Mouse (Mus musculus) forebrain, embryonic 11.5 days (tissue): ENCODE data around the gene Gm20388. TPM values are rescaled to one million over a fixed set of nuclear protein-coding genes. Genes with fewer than 3 reads are reported as not detected.

Experiments
- ATAC-seq: fragments of 200-750 bp; cut with Nextera tagmentation; replicated peaks from 2 replicates; pipeline ENCODE4 v1.8.0; 2017; ENCODE audit warnings: moderate TSS enrichment; ENCODE audit not compliant: low FRiP score
- DNase-seq: peaks from one replicate; pipeline ENCODE4 v3.0.0-alpha.2; 2017; ENCODE audit warnings: low spot score
- H3K27ac ChIP-seq: fragments of 300-500 bp; sonication (generic); 2 replicates; pipeline ENCODE4 v1.5.1; 2014; ENCODE audit warnings: low read depth, low read length
- H3K27me3 ChIP-seq: fragments of 300-500 bp; sonication (generic); 2 replicates; pipeline ENCODE4 v1.6.1; 2014; ENCODE audit warnings: mild to moderate bottlenecking, low read length, mixed read lengths; ENCODE audit not compliant: control insufficient read depth, insufficient read depth
- H3K36me3 ChIP-seq: fragments of 300-500 bp; sonication (generic); 2 replicates; pipeline ENCODE4 v1.6.1; 2014; ENCODE audit warnings: mild to moderate bottlenecking, low read length, moderate library complexity, mixed read lengths; ENCODE audit not compliant: control insufficient read depth, insufficient read depth
- H3K4me1 ChIP-seq: fragments of 300-500 bp; sonication (generic); replicated peaks from 2 replicates; pipeline ENCODE4 v1.6.1; 2014; ENCODE audit warnings: low read length, mixed read lengths; ENCODE audit not compliant: control insufficient read depth, insufficient read depth
- H3K4me2 ChIP-seq: fragments of 300-500 bp; sonication (generic); 2 replicates; pipeline ENCODE4 v1.6.1; 2014; ENCODE audit warnings: low read depth, mild to moderate bottlenecking, low read length, moderate library complexity, mixed read lengths; ENCODE audit not compliant: severe bottlenecking
- H3K4me3 ChIP-seq: fragments of 300-500 bp; sonication (generic); 2 replicates; pipeline ENCODE4 v1.5.1; 2014; ENCODE audit warnings: low read depth, low read length
- H3K9ac ChIP-seq: fragments of 300-500 bp; sonication (generic); 2 replicates; pipeline ENCODE4 v1.6.1; 2014; ENCODE audit warnings: low read length
- H3K9me3 ChIP-seq: fragments of 300-500 bp; sonication (generic); 2 replicates; pipeline ENCODE4 v1.6.1; 2016; ENCODE audit warnings: low read length, mixed read lengths; ENCODE audit not compliant: control insufficient read depth
- WGBS: fragments of 180-500 bp; shearing (Covaris S2); extraction: QIAGEN DNeasy Blood & Tissue Kit; methylation state at CpG from one replicate; pipeline ENCODE4 v1.1.7; 2014; 5-methylcytosine and 5-hydroxymethylcytosine counted together
- polyA plus RNA-seq: library from polyadenylated mRNA; unstranded; fragments of >200 nt; fragmentation: Nextera tagmentation; extraction: Ambion mirVana; gene quantifications from 2 replicates; pipeline ENCODE4 v1.2.1, GENCODE M21; 2014

The Gm20388 gene
- polyA plus RNA-seq, 1 experiment from 2014 or later = not detected

DNA sequence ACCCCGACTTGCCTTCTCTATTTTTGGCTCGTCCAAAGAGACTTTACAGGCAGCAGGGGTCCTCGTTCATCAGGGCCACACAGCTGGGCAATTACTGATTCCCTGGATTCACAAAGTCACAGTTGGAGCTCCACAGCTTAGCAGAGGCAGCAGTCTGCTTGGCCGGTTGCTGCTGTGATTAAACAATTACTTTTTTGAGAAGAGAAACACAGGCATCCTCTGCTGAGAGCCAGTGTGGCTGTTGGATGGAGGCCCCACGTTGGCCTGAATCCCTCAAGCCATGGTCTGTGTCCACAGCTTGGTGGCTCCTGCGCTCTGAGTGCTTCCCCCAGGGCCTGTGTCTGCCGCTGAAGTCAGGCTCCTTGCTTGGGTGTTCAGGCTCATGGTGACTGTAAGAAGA, 2904.0 kb downstream of the Gm20388 start:
- peaks cover 11% of the 10 kb centered on the region; the same call in 1 of the 2 replicates for H3K4me1 ChIP-seq
- no peaks in the 10 kb centered on the region for H3K36me3 ChIP-seq
- no peak overlapping the region for H3K4me2 ChIP-seq
- ATAC-seq (no peak), DNase-seq (no peak)
- H3K9me3 ChIP-seq = no peaks in the 10 kb centered on the region
- WGBS = 8% methylated on average over 7 of the region's 7 CpGs
- H3K9ac ChIP-seq = no peak overlapping the region
- peaks cover 2% of the 10 kb centered on the region for H3K27me3 ChIP-seq
- peak overlapping the region; percentile 25; the same call in 1 of the 2 replicates for H3K27ac ChIP-seq
- H3K4me3 ChIP-seq = no peak overlapping the region

DNA sequence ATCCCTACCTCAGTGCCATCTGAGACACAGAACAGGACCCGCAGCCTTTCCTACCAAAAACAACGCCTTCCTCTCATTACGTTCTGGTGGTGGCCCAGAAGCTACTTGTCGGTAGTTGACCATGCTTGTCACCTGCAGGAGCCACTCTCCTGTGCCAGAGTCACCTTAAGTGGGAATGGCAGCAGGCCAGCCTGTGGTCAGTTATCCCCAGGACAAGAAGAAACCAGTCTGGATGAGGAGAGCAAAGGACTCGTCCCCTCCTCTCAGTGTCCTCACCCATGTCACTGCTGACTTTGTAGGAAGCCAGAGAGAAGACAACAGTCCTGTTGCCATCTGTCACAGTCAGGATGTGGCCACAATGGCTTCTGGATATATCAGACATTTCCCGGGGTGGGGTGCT, 2906.3 kb downstream of the Gm20388 start:
- Histone ChIP-seq H3K9ac (no peak overlapping the region), H3K36me3 (no peaks in the 10 kb centered on the region), H3K9me3 (no peaks in the 10 kb centered on the region), H3K27me3 (no peaks in the 10 kb centered on the region; the same call in 1 of the 2 replicates), H3K4me3 (no peak overlapping the region), H3K27ac (no peak overlapping the region), H3K4me1 (peaks cover 11% of the 10 kb centered on the region; the same call in 1 of the 2 replicates), H3K4me2 (no peak overlapping the region)
- DNase-seq (no peak), ATAC-seq (no peak)
- WGBS = 88% methylated on average over 6 of the region's 6 CpGs

DNA sequence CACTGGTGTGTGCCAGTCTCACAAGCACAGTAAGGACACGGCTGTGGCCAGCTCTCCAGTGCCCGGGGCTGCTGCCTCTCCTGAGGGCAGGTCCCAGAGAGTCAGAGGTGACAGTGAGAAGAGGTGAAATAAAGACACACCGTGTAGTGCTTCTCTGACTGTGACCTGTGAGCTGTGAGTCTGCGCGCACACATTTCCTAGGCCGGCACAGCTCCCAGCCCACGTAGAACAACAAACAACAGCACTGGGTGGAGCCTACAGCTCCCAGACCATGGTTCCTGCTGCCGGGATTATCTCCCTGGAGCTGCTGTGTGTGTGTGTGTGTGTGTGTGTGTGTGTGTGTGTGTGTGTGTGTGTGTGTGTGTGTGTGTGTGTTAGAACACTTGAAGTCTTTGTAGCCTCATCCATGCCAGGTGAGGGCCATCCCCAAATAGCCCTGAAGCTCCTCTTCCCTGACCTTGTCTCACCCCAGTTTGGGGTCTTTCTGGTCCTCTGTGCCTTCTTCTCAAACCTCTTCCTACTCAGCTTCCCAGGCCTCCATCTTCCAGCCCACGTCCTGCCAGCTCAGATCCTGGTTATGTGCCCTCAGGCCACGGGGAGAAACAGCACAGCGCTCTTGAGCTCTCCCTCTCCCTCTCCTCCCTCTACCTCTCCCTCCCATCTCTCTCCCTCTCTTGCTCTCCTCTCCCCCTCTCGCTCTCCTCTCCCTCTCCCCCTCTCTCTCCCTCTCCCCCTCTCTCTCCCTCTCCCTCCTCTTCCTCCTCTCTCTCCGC, 2907.3 kb downstream of the Gm20388 start:
- H3K27ac ChIP-seq = no peak overlapping the region
- DNase-seq = no peak
- 39% methylated on average over 13 of the region's 13 CpGs for WGBS
- no peak overlapping the region for H3K4me2 ChIP-seq
- H3K4me1 ChIP-seq = peaks cover 11% of the 10 kb centered on the region; the same call in 1 of the 2 replicates
- H3K4me3 ChIP-seq = no peak overlapping the region
- no peaks in the 10 kb centered on the region for H3K9me3 ChIP-seq
- no peak overlapping the region for H3K9ac ChIP-seq
- H3K36me3 ChIP-seq = no peaks in the 10 kb centered on the region
- no peak for ATAC-seq
- no peaks in the 10 kb centered on the region; the same call in 1 of the 2 replicates for H3K27me3 ChIP-seq

DNA sequence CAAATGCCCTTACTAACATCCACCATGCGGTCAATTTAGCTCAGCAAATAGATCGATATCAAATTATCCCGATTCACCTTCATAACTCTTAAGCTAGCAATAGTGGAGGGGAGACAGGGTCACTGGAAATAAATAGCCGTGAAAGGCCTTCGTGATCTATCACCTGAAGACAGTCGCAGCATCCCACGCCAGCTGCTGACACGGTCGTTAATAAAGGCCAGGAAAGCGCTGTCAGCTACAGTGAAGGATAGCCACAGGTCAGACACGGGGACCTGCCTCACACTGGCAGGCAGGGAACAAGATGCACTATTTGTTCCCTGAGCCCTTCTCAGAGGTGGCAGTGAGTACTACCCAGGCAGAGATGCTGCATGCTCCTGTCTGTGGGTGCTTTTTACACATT, 2909.1 kb downstream of the Gm20388 start:
- no peak overlapping the region for H3K27ac ChIP-seq

DNA sequence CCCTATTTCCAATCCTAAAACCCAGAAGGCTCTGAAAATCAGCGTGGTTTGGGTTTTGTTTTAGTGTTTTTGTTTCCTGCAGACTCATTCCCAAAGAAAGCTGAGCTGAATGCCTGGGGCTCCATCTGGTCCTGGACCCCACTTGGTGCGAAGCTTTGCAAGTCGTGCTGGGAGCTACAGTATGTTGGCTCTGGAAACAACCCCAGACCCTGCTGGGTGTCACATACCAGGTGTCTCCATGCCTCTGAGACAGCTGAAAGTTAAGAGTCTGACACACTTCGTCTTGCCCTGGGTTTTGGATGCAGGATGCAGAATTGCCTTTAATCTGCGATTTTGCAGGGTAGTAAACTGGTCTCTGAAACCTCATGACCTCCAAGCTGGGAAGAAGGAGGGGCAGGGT, 2913.9 kb downstream of the Gm20388 start:
- ATAC-seq (no peak), DNase-seq (no peak)
- no peaks in the 10 kb centered on the region for H3K27me3 ChIP-seq
- H3K9me3 ChIP-seq = no peaks in the 10 kb centered on the region
- H3K4me1 ChIP-seq = no peaks in the 10 kb centered on the region; the same call in 1 of the 2 replicates
- no peaks in the 10 kb centered on the region for H3K36me3 ChIP-seq
- no peak overlapping the region for H3K4me2 ChIP-seq
- no peak overlapping the region for H3K27ac ChIP-seq
- WGBS = 43% methylated on average over 5 of the region's 5 CpGs
- H3K4me3 ChIP-seq = no peak overlapping the region
- H3K9ac ChIP-seq = no peak overlapping the region

More for the DNA sequence above, 2909.1 kb downstream of the Gm20388 start:
- 93% methylated on average over 11 of the region's 11 CpGs for WGBS
- H3K4me2 ChIP-seq = no peak overlapping the region
- H3K27me3 ChIP-seq = no peaks in the 10 kb centered on the region; the same call in 1 of the 2 replicates
- H3K9ac ChIP-seq = no peak overlapping the region
- H3K4me3 ChIP-seq = no peak overlapping the region
- H3K4me1 ChIP-seq = peaks cover 8% of the 10 kb centered on the region; the same call in 1 of the 2 replicates
- H3K9me3 ChIP-seq = no peaks in the 10 kb centered on the region
- no peak for DNase-seq
- ATAC-seq = no peak
- no peaks in the 10 kb centered on the region for H3K36me3 ChIP-seq

DNA sequence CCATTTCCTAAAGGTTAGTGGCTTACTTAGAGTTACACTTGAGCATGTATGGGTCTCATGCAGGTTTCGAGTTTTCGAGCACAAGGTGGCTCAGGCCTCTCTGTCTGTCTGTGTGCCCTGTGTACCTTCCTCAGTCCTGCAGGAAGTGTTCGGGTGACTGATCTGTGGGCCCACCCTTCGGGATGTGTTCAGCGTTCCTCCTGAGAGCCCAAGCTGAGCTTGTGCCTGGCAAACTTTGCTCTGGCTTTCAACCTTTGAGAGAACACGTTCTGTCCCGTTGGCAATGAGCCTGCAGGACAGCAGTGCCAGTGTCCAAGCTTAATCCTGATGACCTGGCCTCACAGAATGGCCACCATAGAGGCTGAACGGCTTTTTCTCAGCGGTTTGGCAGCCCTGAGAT, 2914.3 kb downstream of the Gm20388 start:
- no peak for DNase-seq
- WGBS = 78% methylated on average over 9 of the region's 9 CpGs
- Histone ChIP-seq H3K27ac (no peak overlapping the region), H3K4me3 (no peak overlapping the region), H3K4me2 (no peak overlapping the region), H3K36me3 (no peaks in the 10 kb centered on the region), H3K9ac (no peak overlapping the region), H3K4me1 (no peaks in the 10 kb centered on the region; the same call in 1 of the 2 replicates), H3K9me3 (no peaks in the 10 kb centered on the region), H3K27me3 (no peaks in the 10 kb centered on the region)
- no peak for ATAC-seq

DNA sequence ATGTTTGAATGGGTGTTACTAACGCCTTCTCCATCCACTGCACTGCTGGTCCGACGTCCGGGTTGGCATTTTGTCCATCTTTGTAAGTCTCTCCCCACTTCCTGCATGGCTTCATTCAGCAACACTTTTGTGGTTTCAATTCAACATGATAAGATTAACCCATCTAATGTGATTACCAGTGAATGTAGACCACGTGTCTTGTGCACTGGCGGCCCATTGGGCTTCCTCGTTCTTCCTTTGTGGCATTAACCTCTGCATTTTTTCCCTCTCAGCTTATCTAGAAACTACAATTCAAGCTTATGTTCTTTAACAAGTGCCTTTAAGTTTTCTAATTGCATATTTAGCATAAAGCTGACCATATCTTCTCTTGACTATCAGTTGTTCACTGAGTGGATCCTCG, 2914.8 kb downstream of the Gm20388 start:
- Histone ChIP-seq H3K27me3 (no peaks in the 10 kb centered on the region), H3K4me2 (no peak overlapping the region), H3K36me3 (no peaks in the 10 kb centered on the region), H3K9ac (no peak overlapping the region), H3K27ac (no peak overlapping the region), H3K4me1 (no peaks in the 10 kb centered on the region; the same call in 1 of the 2 replicates), H3K9me3 (no peaks in the 10 kb centered on the region), H3K4me3 (no peak overlapping the region)
- ATAC-seq (no peak), DNase-seq (no peak)
- WGBS = 79% methylated on average over 8 of the region's 8 CpGs

DNA sequence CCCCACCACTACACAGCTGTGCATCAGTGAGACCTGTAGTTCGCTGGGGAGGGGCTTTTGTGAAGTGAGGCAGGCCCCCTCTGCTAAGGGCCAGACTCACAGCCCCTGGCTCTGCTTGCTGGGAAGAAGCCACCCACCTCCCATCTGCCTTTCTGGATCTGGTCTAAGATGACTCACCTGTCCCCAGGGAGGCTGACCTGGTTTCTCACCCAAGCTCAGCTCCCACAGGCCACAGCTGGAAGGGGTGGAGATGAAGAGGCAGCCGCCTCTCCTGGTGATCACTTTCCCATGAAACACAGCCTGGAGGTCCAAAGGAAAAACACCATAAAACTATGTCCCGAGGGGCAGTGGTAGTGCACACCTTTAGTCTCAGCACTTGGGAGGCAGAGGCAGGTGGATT, 2918.8 kb downstream of the Gm20388 start:
- H3K4me1 ChIP-seq = no peaks in the 10 kb centered on the region; the same call in 1 of the 2 replicates
- ATAC-seq = no peak
- H3K27ac ChIP-seq = no peak overlapping the region
- no peaks in the 10 kb centered on the region for H3K36me3 ChIP-seq
- DNase-seq = no peak
- H3K4me3 ChIP-seq = no peak overlapping the region
- WGBS = 81% methylated on average over 3 of the region's 3 CpGs
- no peak overlapping the region for H3K4me2 ChIP-seq
- no peaks in the 10 kb centered on the region for H3K9me3 ChIP-seq
- H3K9ac ChIP-seq = no peak overlapping the region
- H3K27me3 ChIP-seq = no peaks in the 10 kb centered on the region; the same call in 1 of the 2 replicates
